Mouse (Mus musculus) granulocyte monocyte progenitor cell, adult 5-6 weeks (primary cell): ENCODE results near the gene Macrod2. TPM values are rescaled to one million over a fixed set of nuclear protein-coding genes. Genes with fewer than 3 reads are reported as not detected.

Experiments
- ATAC-seq: replicated peaks from 2 replicates; pipeline ENCODE4 v1.8.0; 2016; ENCODE audit warnings: mild to moderate bottlenecking, moderate TSS enrichment, inconsistent platforms; ENCODE audit not compliant: poor library complexity, severe bottlenecking
- total RNA-seq, 2 experiments: library from RNA; stranded (forward) in 1 of 2; stranded (reverse) in 1 of 2; fragments of 200-712, 200-1000 nt in 1 of 2; fragments of >200 nt in 1 of 2; fragmentation: Nextera tagmentation in 1 of 2; gene quantifications; 2 replicates each; pipeline ENCODE4 v1.2.3; 2014 to 2017

The Macrod2 gene
- total RNA-seq, 2 experiments from 2014 or later = 3.0 to 6.8 TPM

- peak; percentile 75 for ATAC-seq
Measured at GRCm38 (mm10) chr2:142232828-142233227, 1837.7 kb downstream of the Macrod2 start.

GRCm38 (mm10) chr2:142243483-142243882 lies 1848.4 kb downstream of the Macrod2 start:
- no peak for ATAC-seq

- ATAC-seq = no peak
Measured at GRCm38 (mm10) chr2:142250383-142250782, 1855.3 kb downstream of the Macrod2 start.

- no peak for ATAC-seq
Measured at GRCm38 (mm10) chr2:142251518-142251917, 1856.4 kb downstream of the Macrod2 start.

GRCm38 (mm10) chr2:142253913-142254312 lies 1858.8 kb downstream of the Macrod2 start:
- ATAC-seq = peak; percentile 88

- ATAC-seq = no peak
Measured at GRCm38 (mm10) chr2:142254566-142254965, 1859.5 kb downstream of the Macrod2 start.

GRCm38 (mm10) chr2:142257501-142257900 lies 1862.4 kb downstream of the Macrod2 start:
- no peak for ATAC-seq

- no peak for ATAC-seq
Measured at GRCm38 (mm10) chr2:142261046-142261445, 1865.9 kb downstream of the Macrod2 start.

- ATAC-seq = no peak
Measured at GRCm38 (mm10) chr2:142264697-142265096, 1869.6 kb downstream of the Macrod2 start.

GRCm38 (mm10) chr2:142267836-142268235 lies 1872.7 kb downstream of the Macrod2 start:
- ATAC-seq = no peak

GRCm38 (mm10) chr2:142286761-142287160 lies 1891.7 kb downstream of the Macrod2 start:
- ATAC-seq = no peak

GRCm38 (mm10) chr2:142294831-142295230 lies 1899.7 kb downstream of the Macrod2 start:
- no peak for ATAC-seq

GRCm38 (mm10) chr2:142303098-142303911 lies 1908.2 kb downstream of the Macrod2 start:
- ATAC-seq = no peak

GRCm38 (mm10) chr2:142303912-142304182 lies 1908.7 kb downstream of the Macrod2 start:
- ATAC-seq = no peak

- no peak for ATAC-seq
Measured at GRCm38 (mm10) chr2:142323158-142323557, 1928.0 kb downstream of the Macrod2 start.

- ATAC-seq = no peak
Measured at GRCm38 (mm10) chr2:142326737-142327136, 1931.6 kb downstream of the Macrod2 start.

GRCm38 (mm10) chr2:142329761-142330160 lies 1934.7 kb downstream of the Macrod2 start:
- ATAC-seq = no peak

GRCm38 (mm10) chr2:142334441-142335102 lies 1939.5 kb downstream of the Macrod2 start:
- ATAC-seq = no peak

- ATAC-seq = no peak
Measured at GRCm38 (mm10) chr2:142335103-142335999, 1940.2 kb downstream of the Macrod2 start.

- ATAC-seq = no peak
Measured at GRCm38 (mm10) chr2:142344021-142344420, 1948.9 kb downstream of the Macrod2 start.

GRCm38 (mm10) chr2:142344758-142345157 lies 1949.6 kb downstream of the Macrod2 start:
- no peak for ATAC-seq
